Mouse (Mus musculus): ENCODE measurements around the gene Gm20547. TPM values are rescaled to one million over a fixed set of nuclear protein-coding genes. Genes with fewer than 3 reads are reported as not detected.
"Not testable (repeated sequence)": the region's sequence is repeated elsewhere in the genome, so short reads cannot be mapped to it uniquely, and the experiment has no call there.

Gm20547 gene
- polyA plus RNA-seq, 1 experiment from 2014 or later = not detected

GRCm38 (mm10) chr17:34915410-34915831, 33.6 kb upstream of the Gm20547 start:
- WGBS = 23% methylated on average over 11 of the region's 11 CpGs
- ATAC-seq (replicated peaks; ENCODE audit: low FRiP score) = no peak
- no peak overlapping the region for H3K4me3 ChIP-seq (ENCODE audit: low read depth, low read length)
- peaks cover 11% of the 10 kb centered on the region for H3K36me3 ChIP-seq (ENCODE audit: control insufficient read depth, insufficient read depth, low read length)
- H3K27me3 ChIP-seq (ENCODE audit: control insufficient read depth, insufficient read depth, low read length) = no peaks in the 10 kb centered on the region
- H3K9ac ChIP-seq (ENCODE audit: low read length) = no peak overlapping the region
- DNase-seq (ENCODE audit: low spot score) = peak; percentile 68
- no peaks in the 10 kb centered on the region for H3K9me3 ChIP-seq (ENCODE audit: control insufficient read depth, low read length)
- H3K4me2 ChIP-seq (ENCODE audit: low read depth, low read length, severe bottlenecking) = no peak overlapping the region
- H3K27ac ChIP-seq (ENCODE audit: low read depth, low read length) = no peak overlapping the region
- no peaks in the 10 kb centered on the region for H3K4me1 ChIP-seq (replicated peaks; ENCODE audit: control insufficient read depth, insufficient read depth, low read length)

GRCm38 (mm10) chr17:34913930-34914665, 32.3 kb upstream of the Gm20547 start, which contains the start of gene Slc44a4:
Gene Slc44a4, plus strand, starts transcription at chr17:34914466.
- no peak for DNase-seq (ENCODE audit: low spot score)
- H3K4me1 ChIP-seq (replicated peaks; ENCODE audit: control insufficient read depth, insufficient read depth, low read length) = no peaks in the 10 kb centered on the region
- no peak within 1 kb of the TSS for H3K9ac ChIP-seq (ENCODE audit: low read length)
- H3K4me3 ChIP-seq (ENCODE audit: low read depth, low read length) = no peak within 1 kb of the TSS
- 38% methylated on average over 18 of the region's 18 CpGs for WGBS
- no peak for ATAC-seq (replicated peaks; ENCODE audit: low FRiP score)
- H3K27me3 ChIP-seq (ENCODE audit: control insufficient read depth, insufficient read depth, low read length) = no peaks in the 10 kb centered on the region
- no peak within 1 kb of the TSS for H3K4me2 ChIP-seq (ENCODE audit: low read depth, low read length, severe bottlenecking)
- no peak within 1 kb of the TSS for H3K27ac ChIP-seq (ENCODE audit: low read depth, low read length)
- no peaks in the 10 kb centered on the region for H3K9me3 ChIP-seq (ENCODE audit: control insufficient read depth, low read length)
- peaks cover 11% of the 10 kb centered on the region for H3K36me3 ChIP-seq (ENCODE audit: control insufficient read depth, insufficient read depth, low read length)

- no peaks in the 10 kb centered on the region for H3K9me3 ChIP-seq (ENCODE audit: control insufficient read depth, low read length)
- ATAC-seq (replicated peaks; ENCODE audit: low FRiP score) (peak; percentile 45), DNase-seq (ENCODE audit: low spot score) (peak; percentile 87)
- H3K9ac ChIP-seq (ENCODE audit: low read length) = no peak overlapping the region
- WGBS = 53% methylated on average over 5 of the region's 5 CpGs
- H3K4me1 ChIP-seq (replicated peaks; ENCODE audit: control insufficient read depth, insufficient read depth, low read length) = no peaks in the 10 kb centered on the region
- H3K4me2 ChIP-seq (ENCODE audit: low read depth, low read length, severe bottlenecking) = no peak overlapping the region
- H3K36me3 ChIP-seq (ENCODE audit: control insufficient read depth, insufficient read depth, low read length) = peaks cover 16% of the 10 kb centered on the region
- H3K27ac ChIP-seq (ENCODE audit: low read depth, low read length) = no peak overlapping the region
- H3K4me3 ChIP-seq (ENCODE audit: low read depth, low read length) = no peak overlapping the region
- no peaks in the 10 kb centered on the region for H3K27me3 ChIP-seq (ENCODE audit: control insufficient read depth, insufficient read depth, low read length)
These were observed 30.1 kb upstream of the Gm20547 start for GRCm38 (mm10) chr17:34911945-34912351.

- Histone ChIP-seq H3K4me3 (ENCODE audit: low read depth, low read length) (no peak overlapping the region), H3K27ac (ENCODE audit: low read depth, low read length) (no peak overlapping the region), H3K4me1 (replicated peaks; ENCODE audit: control insufficient read depth, insufficient read depth, low read length) (no peaks in the 10 kb centered on the region), H3K4me2 (ENCODE audit: low read depth, low read length, severe bottlenecking) (no peak overlapping the region), H3K27me3 (ENCODE audit: control insufficient read depth, insufficient read depth, low read length) (no peaks in the 10 kb centered on the region), H3K9ac (ENCODE audit: low read length) (no peak overlapping the region), H3K9me3 (ENCODE audit: control insufficient read depth, low read length) (no peaks in the 10 kb centered on the region), H3K36me3 (ENCODE audit: control insufficient read depth, insufficient read depth, low read length) (peaks cover 23% of the 10 kb centered on the region)
- ATAC-seq (replicated peaks; ENCODE audit: low FRiP score) = no peak
- DNase-seq (ENCODE audit: low spot score) = no peak
- 94% methylated on average over 10 of the region's 10 CpGs for WGBS
These were observed 29.1 kb upstream of the Gm20547 start for GRCm38 (mm10) chr17:34910982-34911381.

GRCm38 (mm10) chr17:34902895-34903294, 21.1 kb upstream of the Gm20547 start:
- ATAC-seq (replicated peaks; ENCODE audit: low FRiP score) (no peak), DNase-seq (ENCODE audit: low spot score) (no peak)
- H3K27me3 ChIP-seq (ENCODE audit: control insufficient read depth, insufficient read depth, low read length) = no peaks in the 10 kb centered on the region
- H3K4me2 ChIP-seq (ENCODE audit: low read depth, low read length, severe bottlenecking) = no peak overlapping the region
- no peaks in the 10 kb centered on the region for H3K9me3 ChIP-seq (ENCODE audit: control insufficient read depth, low read length)
- H3K27ac ChIP-seq (ENCODE audit: low read depth, low read length) = no peak overlapping the region
- 88% methylated on average over 9 of the region's 9 CpGs for WGBS
- H3K4me3 ChIP-seq (ENCODE audit: low read depth, low read length) = no peak overlapping the region
- 0 out of 2 replicates have a peak, but pooled peaks cover 1% of the 10 kb centered on the region for H3K4me1 ChIP-seq (replicated peaks; ENCODE audit: control insufficient read depth, insufficient read depth, low read length)
- no peak overlapping the region for H3K9ac ChIP-seq (ENCODE audit: low read length)
- peaks cover 18% of the 10 kb centered on the region; the same call in 1 of the 2 replicates for H3K36me3 ChIP-seq (ENCODE audit: control insufficient read depth, insufficient read depth, low read length)

- not testable (repeated sequence) for H3K9me3 ChIP-seq (ENCODE audit: control insufficient read depth, low read length); H3K27ac ChIP-seq (ENCODE audit: low read depth, low read length); H3K9ac ChIP-seq (ENCODE audit: low read length); DNase-seq (ENCODE audit: low spot score); ATAC-seq (replicated peaks; ENCODE audit: low FRiP score); H3K4me1 ChIP-seq (replicated peaks; ENCODE audit: control insufficient read depth, insufficient read depth, low read length); H3K4me3 ChIP-seq (ENCODE audit: low read depth, low read length); H3K4me2 ChIP-seq (ENCODE audit: low read depth, low read length, severe bottlenecking); H3K27me3 ChIP-seq (ENCODE audit: control insufficient read depth, insufficient read depth, low read length)
- 95% methylated on average over 9 of the region's 10 CpGs for WGBS
- H3K36me3 ChIP-seq (ENCODE audit: control insufficient read depth, insufficient read depth, low read length) = peaks cover 17% of the 10 kb centered on the region; the same call in 1 of the 2 replicates
These were observed 20.1 kb upstream of the Gm20547 start for GRCm38 (mm10) chr17:34901948-34902347.

GRCm38 (mm10) chr17:34900826-34901225, 19.0 kb upstream of the Gm20547 start:
- not testable (repeated sequence) for H3K27ac ChIP-seq (ENCODE audit: low read depth, low read length); H3K4me3 ChIP-seq (ENCODE audit: low read depth, low read length); DNase-seq (ENCODE audit: low spot score); ATAC-seq (replicated peaks; ENCODE audit: low FRiP score); H3K4me2 ChIP-seq (ENCODE audit: low read depth, low read length, severe bottlenecking); H3K27me3 ChIP-seq (ENCODE audit: control insufficient read depth, insufficient read depth, low read length); H3K9ac ChIP-seq (ENCODE audit: low read length); H3K4me1 ChIP-seq (replicated peaks; ENCODE audit: control insufficient read depth, insufficient read depth, low read length); H3K9me3 ChIP-seq (ENCODE audit: control insufficient read depth, low read length)
- peaks cover 15% of the 10 kb centered on the region; the same call in 1 of the 2 replicates for H3K36me3 ChIP-seq (ENCODE audit: control insufficient read depth, insufficient read depth, low read length)

- ATAC-seq (replicated peaks; ENCODE audit: low FRiP score) (no peak), DNase-seq (ENCODE audit: low spot score) (no peak)
- Histone ChIP-seq H3K36me3 (ENCODE audit: control insufficient read depth, insufficient read depth, low read length) (peaks cover 15% of the 10 kb centered on the region; the same call in 1 of the 2 replicates), H3K27me3 (ENCODE audit: control insufficient read depth, insufficient read depth, low read length) (no peaks in the 10 kb centered on the region), H3K9ac (ENCODE audit: low read length) (peak overlapping the region; percentile 98), H3K27ac (ENCODE audit: low read depth, low read length) (peak overlapping the region; percentile 94; the same call in 1 of the 2 replicates), H3K9me3 (ENCODE audit: control insufficient read depth, low read length) (no peaks in the 10 kb centered on the region), H3K4me3 (ENCODE audit: low read depth, low read length) (peak overlapping the region; percentile 94), H3K4me1 (replicated peaks; ENCODE audit: control insufficient read depth, insufficient read depth, low read length) (peaks cover 7% of the 10 kb centered on the region), H3K4me2 (ENCODE audit: low read depth, low read length, severe bottlenecking) (peak overlapping the region; percentile 98)
- 2% methylated on average over 5 of the region's 5 CpGs for whole genome bisulfite sequencing
These were observed 18.0 kb upstream of the Gm20547 start for GRCm38 (mm10) chr17:34899890-34900243.
